Mouse (Mus musculus) bone marrow macrophage, adult 2 months (primary cell): Measurements from ENCODE around the gene Aamp.

Experiments
- CTCF ChIP-seq: IDR thresholded peaks from 2 replicates; pipeline ENCODE4 v1.5.1; 2012; ENCODE audit warnings: low read depth, mild to moderate bottlenecking, low read length, moderate library complexity
- POLR2A ChIP-seq: IDR thresholded peaks from 2 replicates; pipeline ENCODE4 v1.6.1; 2012; ENCODE audit warnings: mild to moderate bottlenecking, low read depth, low read length, borderline replicate concordance

DNA sequence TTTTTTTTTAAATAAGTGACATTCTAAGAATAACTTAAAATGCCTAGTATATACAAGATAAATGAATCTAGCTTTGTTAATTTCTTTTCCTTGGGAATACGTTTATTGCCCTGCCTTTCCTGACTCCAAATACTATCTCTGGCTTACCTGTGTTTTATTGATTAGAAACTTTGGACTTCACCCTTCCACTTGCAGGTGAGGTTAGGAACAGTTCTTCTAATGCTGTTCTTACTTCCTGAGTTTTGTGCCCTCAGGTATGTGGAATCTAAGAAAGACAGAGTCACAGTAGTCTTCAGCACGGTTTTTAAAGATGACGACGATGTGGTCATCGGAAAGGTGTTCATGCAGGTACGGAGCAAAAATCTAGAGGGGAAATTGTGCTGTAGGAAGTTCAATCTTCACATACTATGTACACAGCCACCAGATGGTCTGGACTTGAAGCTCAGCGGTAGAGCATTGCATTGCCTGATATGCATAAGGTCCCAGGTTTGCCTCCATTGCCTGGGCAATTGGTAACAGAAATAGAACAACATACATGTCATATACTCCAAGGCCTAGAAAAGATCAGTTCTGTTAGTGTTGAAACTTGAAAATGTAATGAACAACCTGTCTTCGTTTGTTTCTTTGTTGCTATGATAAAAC is 28.7 kb downstream of the Aamp start:
- TF ChIP-seq CTCF: no peak
- no peak for TF ChIP-seq POLR2A
